Mouse (Mus musculus) kidney, adult 2 months (tissue): ENCODE results near the gene Tpra1.

ENCODE experiments used
- CTCF ChIP-seq: fragments of 200-500 bp; conservative IDR thresholded peaks from 2 replicates; pipeline ENCODE4 v1.5.1; 2011; ENCODE audit warnings: low read depth, mild to moderate bottlenecking, control low read depth, low read length, moderate library complexity, mixed read lengths; ENCODE audit not compliant: insufficient read depth, insufficient read length
- POLR2A ChIP-seq: fragments of 200-500 bp; IDR thresholded peaks from one replicate; pipeline ENCODE4 v1.6.1; 2011; ENCODE audit warnings: low read depth, low read length, control low read depth

GRCm38 (mm10) chr6:88936342-88937213, 34.5 kb downstream of the Tpra1 start:
- TF ChIP-seq CTCF (no peak), POLR2A (no peak)
